Mouse (Mus musculus) ES-CJ7 (cell line): ENCODE measurements at regions not wholly inside any gene's neighbourhood (a gene's known extent, or its start where the extent isn't known, plus 50 kb on each side); places are given as distances from the start of the nearest gene placed in this dataset.
"Not testable (repeated sequence)": the region's sequence is repeated elsewhere in the genome, so short reads cannot be mapped to it uniquely, and the experiment has no call there.

ENCODE experiments used
- DNase-seq: peaks from one replicate; pipeline ENCODE4 v3.0.0; 2011; ENCODE audit warnings: low read depth, low spot score

GRCm38 (mm10) chr10:119146342-119146741, 93.5 kb downstream of the Cand1 start:
- DNase-seq = peak; percentile 81

- no peak for DNase-seq
Measured at GRCm38 (mm10) chr10:119142866-119143265, 97.0 kb downstream of the Cand1 start.

DNA sequence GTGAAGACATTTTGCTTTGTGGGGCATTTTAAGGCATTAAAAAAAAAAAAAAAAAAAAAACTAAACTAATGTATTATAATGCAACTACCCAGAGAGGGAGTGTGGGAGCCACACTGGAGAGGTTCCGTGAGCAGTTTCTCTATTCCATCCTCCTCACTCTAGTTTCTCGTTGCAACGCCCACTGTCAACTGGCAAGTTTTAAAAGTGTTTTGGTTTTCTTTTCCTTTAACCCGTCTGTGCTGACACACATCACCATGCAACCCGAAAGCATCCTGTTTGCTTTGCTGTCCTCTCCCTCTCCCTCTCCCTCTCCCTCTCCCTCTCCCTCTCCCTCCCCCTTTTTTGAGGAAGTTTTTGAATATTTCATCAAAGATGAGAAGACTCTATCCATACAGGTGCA, 97.5 kb downstream of the Cand1 start:
- no peak for DNase-seq

DNA sequence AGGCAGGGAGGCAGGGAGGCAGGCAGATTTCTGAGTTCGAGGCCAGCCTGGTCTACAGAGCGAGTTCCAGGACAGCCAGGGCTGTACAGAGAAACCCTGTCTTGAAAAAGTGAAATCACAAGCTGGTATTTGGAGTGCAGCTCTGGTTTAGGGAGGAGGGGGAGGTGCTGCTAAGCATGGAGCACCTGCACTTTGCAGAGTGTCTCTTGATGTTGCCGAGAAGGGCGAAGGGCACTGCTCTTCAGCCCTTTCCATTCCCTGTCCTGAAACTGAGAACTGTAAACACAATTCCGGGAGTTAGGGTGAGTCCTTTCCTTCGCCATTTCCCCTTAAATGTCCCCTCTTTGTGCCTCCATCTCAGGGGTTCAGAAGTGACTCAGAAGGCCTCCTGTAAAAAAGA, 101.6 kb downstream of the Cand1 start:
- DNase-seq = no peak

GRCm38 (mm10) chr10:119135489-119135924, 104.3 kb downstream of the Cand1 start:
- peak; percentile 14 for DNase-seq

- peak; percentile 15 for DNase-seq
Measured at GRCm38 (mm10) chr10:119134797-119135488, 104.9 kb downstream of the Cand1 start.

- no peak for DNase-seq
Measured at GRCm38 (mm10) chr10:119131977-119132376, 107.9 kb downstream of the Cand1 start.

DNA sequence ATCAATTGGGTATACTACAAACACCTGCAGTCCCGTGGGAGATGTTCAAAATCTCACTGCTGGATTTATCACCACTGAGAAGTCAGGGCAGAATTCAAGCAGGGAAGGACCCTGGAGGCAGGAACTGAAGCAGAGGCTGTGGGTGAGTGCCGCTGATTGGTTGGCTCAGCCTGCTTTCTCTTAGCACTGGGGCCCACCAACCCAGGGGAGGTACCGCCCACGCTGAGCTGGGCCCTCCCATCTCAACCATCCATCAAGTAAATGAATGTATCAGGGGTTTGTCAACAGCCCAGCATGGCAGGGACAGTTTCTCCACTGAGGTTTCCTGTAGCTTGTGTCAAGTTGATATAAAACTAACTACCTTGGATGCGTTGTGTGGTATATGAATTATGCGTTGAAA, 109.2 kb downstream of the Cand1 start:
- peak; percentile 78 for DNase-seq

DNA sequence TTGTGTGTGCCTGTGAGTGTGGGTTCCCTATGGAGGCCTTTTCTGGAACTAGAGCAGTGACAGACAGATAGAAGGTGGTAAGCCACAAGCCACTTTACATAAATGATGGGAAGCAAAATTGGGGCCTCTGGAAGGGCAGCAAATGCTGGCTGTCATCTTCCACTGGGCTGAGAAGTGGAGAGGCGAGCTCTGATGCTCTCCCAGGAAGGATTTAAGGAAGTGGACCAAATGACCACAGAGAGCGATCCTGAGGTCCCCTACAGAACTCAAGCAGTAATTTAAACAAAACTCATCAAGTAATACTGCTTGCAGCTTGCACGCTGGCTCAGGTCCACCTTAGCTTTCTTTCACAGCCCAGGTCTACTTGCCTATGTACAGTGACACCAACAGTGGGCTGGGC, 111.8 kb downstream of the Cand1 start:
- no peak for DNase-seq

DNA sequence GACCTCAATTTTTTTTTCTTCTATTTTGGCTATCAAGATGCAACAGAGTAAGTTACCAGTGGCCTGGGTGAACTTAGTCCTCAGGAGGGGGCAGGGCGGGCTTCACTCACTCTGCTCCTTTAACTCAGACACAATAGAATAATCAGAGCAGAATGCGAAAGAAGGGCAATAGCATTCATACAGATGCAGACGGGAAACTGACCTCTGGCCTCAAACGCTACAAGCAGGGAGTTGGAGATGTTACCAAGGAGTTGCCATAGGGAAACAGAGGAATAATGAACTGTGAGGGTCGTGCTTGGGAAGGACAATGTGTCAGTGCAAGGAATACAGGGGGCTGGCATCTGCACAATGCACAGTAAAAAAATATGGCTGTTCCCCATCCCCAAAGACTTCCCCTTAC, 116.3 kb downstream of the Cand1 start:
- DNase-seq = no peak

- no peak for DNase-seq
Measured at GRCm38 (mm10) chr10:119122347-119122746, 117.5 kb downstream of the Cand1 start.

- no peak for DNase-seq
Measured at GRCm38 (mm10) chr10:119121575-119121974, 118.3 kb downstream of the Cand1 start.

GRCm38 (mm10) chr10:119116843-119117390, 122.9 kb downstream of the Cand1 start:
- DNase-seq = no peak

- not testable (repeated sequence) for DNase-seq
Measured at GRCm38 (mm10) chr10:119115200-119115599, 124.7 kb downstream of the Cand1 start.

DNA sequence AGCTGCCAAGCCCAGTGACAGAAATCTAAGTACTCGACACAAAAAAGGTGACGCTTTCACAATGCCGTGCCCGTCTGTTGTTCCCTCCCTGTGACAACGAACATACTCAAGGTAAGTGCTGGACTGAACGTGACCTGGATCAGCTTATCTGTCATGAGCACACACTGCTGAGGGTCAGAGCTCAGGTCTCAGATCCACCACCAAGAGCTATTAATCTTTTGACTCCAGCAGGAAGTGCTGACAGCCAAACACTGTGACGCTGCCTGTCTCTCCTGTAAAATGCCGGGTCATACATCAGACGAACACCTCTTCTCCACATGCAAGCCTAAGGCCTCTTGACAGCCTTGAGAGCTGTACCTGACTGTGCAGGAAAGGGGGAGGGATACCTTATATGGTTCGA, 125.2 kb downstream of the Cand1 start:
- DNase-seq = no peak

DNA sequence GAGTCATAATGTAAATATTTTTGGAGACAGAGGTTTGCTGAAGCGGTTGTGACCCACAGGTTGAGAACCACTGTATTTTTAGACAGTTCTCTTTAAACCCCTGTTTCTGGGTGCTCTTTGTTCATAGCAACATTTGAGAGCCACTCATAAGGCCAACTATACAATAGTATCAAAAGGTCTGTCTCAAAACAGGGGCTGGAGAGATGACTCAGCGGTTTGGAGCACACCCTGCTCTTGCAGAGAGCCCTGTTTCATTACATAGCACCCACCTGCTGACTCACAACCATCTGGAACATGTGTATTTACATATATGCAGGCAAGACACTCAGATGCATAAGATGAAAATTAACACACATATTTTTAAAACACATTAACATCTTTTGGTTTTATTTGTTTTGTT, 128.0 kb downstream of the Cand1 start:
- no peak for DNase-seq

GRCm38 (mm10) chr10:119111409-119111808, 128.4 kb downstream of the Cand1 start:
- no peak for DNase-seq

DNA sequence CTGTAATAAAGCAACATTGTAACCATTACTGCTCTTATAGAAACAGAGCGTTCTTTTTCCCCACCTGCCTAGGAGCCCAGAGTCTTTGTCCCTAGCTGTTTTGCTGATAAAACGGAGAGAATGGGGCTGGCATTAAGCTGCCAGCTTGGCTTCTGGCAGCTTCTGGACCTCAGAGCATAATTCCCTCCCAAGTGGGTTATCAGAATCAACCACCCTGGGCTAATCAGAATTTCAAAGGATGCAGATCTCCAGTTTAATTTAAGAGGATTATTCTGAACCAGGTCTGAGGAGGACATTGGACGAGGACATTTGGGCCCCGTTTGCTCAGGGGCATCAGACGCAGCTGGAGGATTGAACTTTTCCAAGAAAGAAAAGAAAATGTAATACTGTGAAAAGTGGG, 129.2 kb downstream of the Cand1 start:
- no peak for DNase-seq

GRCm38 (mm10) chr10:119109207-119109606, 130.6 kb downstream of the Cand1 start:
- DNase-seq = peak; percentile 55

DNA sequence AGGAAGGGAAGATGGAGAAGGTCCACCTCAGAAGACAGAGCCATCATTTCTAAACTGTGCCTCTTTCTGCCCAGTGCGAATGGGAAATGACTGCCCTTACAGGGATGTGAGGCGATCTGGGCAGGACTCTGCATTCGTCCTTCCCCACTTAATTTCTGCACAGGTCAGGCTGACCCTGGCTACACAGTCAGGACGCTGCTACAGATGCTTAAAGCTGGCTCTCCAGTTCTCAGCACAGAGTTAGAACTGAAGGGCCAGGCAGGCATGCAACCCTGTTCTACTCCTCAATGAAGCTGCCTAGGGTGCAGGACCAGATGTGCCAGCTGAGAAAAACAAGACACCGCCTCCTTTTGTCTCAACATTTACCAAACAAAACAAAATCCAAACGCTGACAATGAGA, 132.1 kb downstream of the Cand1 start:
- no peak for DNase-seq

DNA sequence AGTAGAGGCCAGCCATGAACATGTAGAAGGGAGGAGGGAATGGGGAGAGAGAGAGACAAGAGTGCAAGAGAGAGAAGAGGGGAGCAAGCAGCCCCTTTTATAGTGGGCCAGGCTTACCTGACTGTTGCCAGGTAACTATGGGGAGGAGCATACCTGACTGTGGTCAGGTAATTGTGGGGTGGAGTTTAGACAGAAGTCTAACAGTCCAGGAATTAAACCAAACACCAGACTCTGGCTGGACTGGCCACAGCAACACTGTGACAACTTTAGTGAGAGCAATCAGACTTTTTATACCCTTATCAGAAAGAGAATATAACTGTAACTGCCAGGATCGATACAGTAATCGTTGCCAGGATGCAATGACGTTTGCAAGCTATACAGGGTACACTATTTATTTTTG, 133.8 kb downstream of the Cand1 start:
- DNase-seq = no peak

DNA sequence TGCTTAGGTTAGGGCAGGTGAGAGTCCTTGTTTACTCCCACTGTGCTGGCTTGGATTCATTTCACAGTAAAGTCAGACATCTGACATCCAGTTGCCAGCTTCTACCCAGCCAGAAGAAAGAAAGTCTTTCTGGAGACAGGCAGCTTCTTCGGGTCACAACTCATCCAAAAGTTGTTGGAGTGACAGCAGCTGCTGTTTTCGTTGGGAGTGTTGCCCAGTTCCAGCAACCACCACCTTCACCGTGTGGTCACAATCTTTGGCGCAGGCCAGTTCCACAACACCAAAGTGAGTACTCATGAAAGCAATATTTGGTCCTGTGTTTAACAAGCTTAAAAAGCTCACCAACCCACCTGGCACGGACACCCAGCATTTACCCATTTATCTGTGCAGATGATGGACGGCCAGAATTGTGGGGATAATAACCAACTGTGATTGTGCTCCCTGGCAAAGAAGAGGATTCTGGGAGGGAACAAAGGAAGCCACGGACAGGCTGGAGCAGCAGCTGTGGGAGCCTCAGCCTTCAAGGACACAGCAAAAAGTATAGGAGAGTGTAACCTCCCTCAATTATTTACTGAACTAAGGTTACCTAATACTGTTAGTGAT, 134.5 kb downstream of the Cand1 start:
- DNase-seq = no peak

- no peak for DNase-seq
Measured at GRCm38 (mm10) chr10:119100511-119100910, 139.3 kb downstream of the Cand1 start.
